Mouse (Mus musculus): ENCODE data around the gene Tmem268.
A peak's percentile ranks its signal among the peaks of the same experiment; 100 is the strongest.

Gene Tmem268

DNA sequence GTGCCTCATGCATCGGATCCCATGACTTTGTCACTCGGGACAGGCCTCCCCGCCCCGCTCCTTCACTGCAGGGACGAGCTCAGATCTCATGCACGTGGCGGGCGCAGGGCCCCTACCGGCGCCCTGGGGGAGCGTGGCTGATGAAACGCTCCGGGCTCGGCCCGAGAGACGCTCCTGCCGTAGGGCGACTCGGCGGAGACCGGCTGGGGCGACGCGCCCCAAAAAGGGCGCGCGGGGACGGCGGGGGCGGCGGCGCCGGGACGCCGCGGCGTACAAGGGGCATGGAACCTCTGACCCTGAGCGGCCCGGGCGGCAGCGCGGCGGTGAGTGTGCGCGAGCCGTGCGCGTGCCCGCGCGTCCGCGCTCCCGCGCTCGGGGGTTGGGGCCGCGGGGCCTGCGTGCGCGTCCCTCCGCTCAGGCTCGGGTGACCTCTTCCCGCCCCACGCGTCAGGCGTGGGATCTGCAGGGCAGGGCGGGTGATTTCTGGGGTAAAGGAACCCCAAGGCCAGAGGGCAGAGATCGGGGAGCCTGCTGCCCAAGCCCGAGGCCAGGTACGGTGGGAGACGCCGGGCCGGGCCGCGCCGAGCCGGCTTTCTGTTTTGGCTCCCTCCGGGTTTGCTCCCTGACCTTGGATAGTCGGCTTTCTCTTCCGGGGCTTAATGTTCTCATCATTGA lies at the start of gene Tmem268:
Gene Tmem268, plus strand, starts transcription at position 375 of the 675 bp plus-strand sequence.
- DNase-seq (ENCODE audit: low read depth) = no peak

DNA sequence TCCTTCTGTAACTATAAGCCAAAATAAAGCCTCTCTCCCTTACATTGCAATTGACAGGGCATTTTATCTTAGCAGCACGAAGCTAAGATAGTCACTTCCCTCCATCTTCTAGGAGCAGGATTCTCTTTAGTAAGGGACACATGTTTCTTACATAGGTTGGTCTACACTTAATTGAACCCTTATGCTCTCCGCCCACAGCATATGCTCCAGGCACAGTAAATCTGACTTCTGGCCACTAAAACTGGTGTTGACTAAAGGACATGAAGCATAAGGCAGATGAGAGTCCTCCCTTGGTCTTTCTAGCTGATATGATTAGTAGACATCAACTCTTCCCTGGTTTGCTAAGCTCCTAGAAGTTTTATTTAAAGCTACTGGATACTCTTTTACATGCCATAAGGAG lies 45.7 kb upstream of the Tmem268 start:
- no peak for DNase-seq (ENCODE audit: low read depth)

DNA sequence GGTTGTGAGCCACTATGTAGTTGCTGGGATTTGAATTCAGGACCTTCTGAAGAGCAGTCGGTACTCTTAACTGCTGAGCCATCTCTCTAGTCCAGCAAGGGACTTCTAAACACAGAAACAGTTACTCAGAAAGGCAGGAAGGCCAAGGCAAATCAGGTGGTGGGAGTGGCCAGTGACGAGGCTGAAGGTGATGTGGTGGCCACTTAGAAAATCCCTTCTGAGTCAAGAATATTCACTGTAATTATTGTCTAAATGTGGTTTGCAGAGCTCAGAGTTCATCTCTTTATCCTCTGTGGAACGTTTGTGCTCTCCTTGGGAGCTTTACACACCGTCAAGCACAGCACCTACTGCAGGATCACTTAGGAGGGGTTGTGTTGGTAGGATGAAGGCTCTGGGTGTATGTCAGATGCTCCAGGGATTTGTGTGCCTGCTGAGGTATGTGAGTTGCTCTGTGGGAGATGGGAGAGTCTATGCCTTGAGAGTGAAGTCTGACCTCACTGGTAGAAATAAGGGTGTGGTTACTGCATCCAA lies 44.1 kb upstream of the Tmem268 start:
- DNase-seq (ENCODE audit: low read depth) = no peak

- no peak for DNase-seq (ENCODE audit: low read depth)
These were observed 43.6 kb upstream of the Tmem268 start for GRCm38 (mm10) chr4:63515021-63515420.

DNA sequence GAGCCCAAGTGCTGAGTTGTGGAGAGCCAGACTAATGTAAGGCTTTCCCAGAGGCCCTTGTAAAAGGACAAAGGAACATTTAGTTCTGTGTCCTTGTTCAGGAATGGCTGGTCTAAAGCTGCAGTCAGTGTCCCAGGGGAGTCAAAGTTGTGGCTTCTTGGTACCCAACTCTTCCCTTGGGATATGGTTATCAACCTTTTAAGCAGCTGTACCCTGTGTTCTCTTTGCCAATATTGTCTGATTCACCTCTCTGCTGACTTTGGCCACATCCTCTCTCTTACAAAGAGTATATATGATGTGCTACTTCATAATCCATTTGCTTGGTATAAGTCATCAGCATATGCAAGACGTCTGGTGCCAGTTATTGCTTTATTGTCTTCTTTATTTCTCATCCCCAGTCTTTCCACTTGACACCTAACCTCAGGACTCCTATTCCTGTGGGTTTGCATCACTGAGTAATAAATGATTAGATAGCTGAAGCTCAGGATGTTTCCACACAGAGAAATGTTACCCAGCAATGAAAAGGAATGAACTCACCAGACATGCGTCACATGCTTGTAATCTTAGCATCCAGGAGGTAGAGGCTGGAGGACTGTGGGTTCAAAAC lies 36.7 kb upstream of the Tmem268 start:
- no peak for DNase-seq (ENCODE audit: low read depth)

GRCm38 (mm10) chr4:63525514-63525913 lies 33.1 kb upstream of the Tmem268 start:
- DNase-seq (ENCODE audit: low read depth) = no peak

- no peak for DNase-seq (ENCODE audit: low read depth)
These were observed 29.6 kb upstream of the Tmem268 start for GRCm38 (mm10) chr4:63528946-63529345.

DNA sequence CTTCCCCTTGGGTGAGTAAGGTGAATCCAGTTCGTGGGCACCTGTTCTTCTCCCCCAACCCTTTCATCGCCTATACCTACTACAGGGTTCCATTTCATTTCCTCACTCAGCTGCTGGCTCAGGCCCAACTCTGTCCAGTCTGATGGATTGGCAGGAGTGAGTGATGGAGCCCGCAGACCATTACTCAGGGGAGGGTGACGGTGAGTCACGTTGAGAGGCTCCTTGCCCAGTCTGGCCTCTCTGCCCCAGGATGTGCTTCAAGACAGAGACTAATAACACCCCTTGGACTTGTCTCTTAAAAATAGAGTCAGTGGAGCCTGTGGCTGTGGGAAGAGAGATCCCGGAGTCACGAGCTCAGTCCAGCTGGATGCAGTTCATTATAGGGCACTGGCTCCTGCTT lies 28.2 kb upstream of the Tmem268 start:
- DNase-seq (ENCODE audit: low read depth) = no peak

DNA sequence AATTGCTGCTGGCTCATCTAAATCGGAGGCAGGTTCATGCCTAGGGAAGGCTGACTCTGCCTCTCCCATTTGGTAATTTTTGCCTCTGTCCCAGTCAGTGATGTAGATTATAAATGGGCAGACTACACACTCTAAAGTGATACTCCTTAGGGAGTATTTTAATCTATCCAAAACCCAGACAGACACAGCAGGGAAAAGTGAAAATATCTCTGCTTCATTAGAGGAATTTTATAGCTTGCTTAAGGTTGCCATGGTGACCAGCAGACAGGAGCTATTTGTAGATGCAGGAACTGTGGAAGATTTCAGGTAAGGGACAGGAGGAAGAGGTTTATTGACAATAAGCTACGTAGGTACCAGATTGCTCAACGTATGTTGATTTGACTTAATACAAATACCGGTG lies 21.0 kb upstream of the Tmem268 start:
- no peak for DNase-seq (ENCODE audit: low read depth)

- no peak for DNase-seq (ENCODE audit: low read depth)
These were observed 16.4 kb upstream of the Tmem268 start for GRCm38 (mm10) chr4:63542209-63542608.

DNA sequence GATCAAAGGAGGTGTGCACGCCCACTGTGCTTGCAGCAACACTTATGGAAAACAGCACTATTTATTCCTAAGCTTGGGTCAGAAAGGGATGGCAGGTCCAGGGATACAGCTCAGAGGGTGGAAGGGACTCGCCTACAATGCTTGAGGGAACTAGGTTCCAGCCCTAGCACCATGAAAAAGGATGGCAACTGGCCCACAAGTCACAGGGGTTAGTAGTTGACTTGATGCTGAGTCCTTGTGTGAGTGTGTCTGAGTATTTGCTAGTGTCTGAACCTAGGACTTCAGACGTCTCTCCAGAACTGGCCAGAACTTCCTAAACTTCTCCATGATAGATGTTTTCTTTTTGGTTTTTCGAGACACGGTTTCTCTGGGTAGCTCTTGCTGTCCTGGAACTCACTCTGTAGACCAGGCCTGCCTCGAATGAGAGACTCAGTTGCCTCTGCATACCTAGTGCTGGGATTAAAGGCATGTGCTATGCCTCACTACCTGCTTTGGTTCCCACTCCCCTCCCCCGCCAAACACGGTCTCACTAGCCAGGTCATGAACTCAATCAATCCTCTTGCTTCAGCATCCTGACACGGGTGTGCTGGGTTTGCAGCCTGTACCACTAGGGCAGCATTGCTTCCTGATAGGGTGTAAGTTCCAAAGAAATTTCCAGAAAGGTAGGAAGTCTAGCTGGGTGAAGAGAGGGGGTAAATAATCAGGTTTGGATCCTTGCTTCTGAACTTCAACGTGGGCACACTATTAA lies 14.7 kb upstream of the Tmem268 start:
- no peak for DNase-seq (ENCODE audit: low read depth)

DNA sequence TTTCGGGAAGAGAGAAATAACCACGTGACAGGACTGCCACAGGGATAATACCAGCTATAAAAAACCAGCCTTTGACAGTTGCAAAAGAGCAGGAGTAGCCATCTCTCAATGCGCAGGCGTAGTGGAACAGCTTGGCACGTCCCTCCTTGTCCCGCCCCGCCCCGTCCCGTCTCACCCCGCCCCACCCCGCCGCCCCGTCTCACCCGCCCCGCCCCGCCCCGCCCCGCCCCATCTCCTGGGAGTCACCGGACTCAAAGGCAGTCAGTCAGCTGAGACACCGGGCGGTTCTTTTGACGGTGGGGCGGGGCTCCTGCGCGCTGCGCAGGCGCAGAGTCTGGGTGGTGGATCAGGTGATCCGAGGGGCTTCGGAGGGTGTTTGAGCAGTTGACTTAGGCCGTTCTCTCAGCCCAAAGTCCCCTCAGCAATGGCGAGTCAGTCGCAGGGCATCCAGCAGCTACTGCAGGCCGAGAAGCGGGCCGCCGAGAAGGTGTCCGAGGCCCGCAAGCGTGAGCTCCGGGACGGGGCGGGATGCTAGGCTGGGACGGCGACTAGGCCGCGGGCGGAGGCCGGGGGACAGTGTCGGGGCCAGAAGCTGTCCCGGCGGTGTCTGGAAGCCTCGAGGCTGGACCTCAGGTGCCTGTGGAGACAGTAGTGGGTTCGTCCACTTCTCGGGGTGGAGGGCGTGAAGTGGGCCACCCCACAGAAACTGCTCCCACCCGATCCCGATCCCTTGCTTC lies 13.9 kb upstream of the Tmem268 start, which contains the start of gene Atp6v1g1:
Gene Atp6v1g1, plus strand, starts transcription at position 279 of the 737 bp plus-strand sequence.
- peak; percentile 86 for DNase-seq (ENCODE audit: low read depth)

GRCm38 (mm10) chr4:63545231-63545958 lies 13.2 kb upstream of the Tmem268 start:
- no peak for DNase-seq (ENCODE audit: low read depth)

DNA sequence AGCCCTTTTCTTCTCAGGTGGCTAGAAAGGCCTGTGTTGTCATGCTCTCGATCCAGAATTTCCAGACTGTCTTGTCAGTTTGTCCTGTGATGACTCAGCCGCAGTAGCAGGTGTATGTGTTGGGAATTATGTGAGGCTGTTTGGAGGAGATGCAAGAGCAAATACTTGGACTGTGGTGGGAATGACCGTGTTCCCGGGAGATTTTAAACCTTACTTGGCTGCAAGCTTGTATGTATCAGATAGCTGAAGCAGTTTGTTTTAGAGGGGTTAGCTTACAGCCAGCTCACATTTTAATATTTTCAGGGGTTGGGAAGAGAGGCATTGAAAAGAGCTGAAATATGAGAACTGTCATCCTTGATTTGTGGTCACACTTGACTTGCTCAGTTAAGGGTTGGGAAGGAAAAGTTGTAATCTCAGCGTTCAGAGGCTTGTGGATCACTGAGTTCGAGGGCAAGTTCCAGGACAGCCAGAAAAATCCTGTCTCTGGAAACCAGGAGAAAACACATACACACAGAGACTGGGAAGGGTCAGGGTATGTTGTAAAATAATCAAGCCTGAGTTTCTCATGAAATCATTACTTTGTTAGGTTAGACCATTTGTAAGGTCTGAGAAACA lies 12.0 kb upstream of the Tmem268 start:
- no peak for DNase-seq (ENCODE audit: low read depth)

DNA sequence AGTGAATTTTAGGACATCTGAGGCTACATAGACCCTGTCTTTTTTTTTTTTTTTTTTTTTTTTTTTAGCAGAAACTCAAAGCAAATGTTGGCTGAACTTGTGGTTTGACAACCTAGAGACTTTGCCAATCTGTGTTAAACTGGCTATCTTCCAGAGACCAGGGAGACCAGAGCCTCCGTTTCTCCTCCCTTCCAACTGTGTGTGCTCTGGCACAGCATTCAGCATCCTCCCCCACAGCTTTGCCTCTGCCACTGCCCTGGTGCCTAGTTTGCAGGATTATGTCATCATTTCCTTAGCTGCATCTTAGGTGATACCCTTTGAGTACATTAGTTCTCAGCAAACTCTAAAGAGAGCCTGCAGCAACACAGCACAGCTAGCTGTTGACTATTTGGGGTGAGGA lies 10.8 kb upstream of the Tmem268 start:
- DNase-seq (ENCODE audit: low read depth) = no peak

DNA sequence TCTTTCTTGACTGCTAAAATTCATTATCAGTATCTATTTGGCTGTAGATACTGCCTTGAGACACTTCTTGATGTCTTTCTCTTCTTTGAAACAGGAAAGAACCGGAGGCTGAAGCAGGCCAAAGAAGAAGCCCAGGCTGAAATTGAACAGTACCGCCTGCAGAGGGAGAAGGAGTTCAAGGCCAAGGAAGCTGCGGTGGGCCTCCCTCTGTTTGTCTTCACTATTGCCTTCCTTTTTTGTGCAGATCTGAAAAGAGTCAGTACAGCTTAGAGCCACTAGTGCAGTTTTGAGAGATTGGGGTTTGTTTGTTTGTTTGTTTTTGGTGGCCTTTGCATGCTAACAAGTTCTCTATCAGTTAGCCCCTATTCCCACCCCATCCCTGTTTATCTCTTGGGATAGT lies 10.1 kb upstream of the Tmem268 start:
- DNase-seq (ENCODE audit: low read depth) = no peak

- no peak for DNase-seq (ENCODE audit: low read depth)
These were observed 7.7 kb upstream of the Tmem268 start for GRCm38 (mm10) chr4:63550908-63551307.

DNA sequence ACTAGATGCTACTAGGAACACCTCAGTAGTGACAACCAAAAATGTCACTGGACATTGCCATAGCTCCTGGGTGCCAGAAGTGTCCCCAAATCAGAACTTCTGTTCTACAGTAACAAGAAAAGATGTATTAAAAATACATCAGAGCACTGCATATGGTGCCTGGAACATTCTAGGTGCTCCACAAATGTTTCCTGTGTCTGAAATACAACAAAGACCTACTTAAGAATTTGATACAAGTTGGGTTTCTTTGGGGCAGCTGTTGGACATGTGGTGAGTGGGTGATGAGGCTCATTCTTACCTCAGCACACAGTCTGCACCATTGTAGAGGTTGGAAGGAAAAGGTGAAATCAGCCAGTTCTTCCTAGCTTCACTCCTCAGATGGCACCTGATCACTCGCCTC lies 5.7 kb upstream of the Tmem268 start:
- DNase-seq (ENCODE audit: low read depth) = no peak

GRCm38 (mm10) chr4:63553789-63554576 lies 4.6 kb upstream of the Tmem268 start:
- no peak for DNase-seq (ENCODE audit: low read depth)

DNA sequence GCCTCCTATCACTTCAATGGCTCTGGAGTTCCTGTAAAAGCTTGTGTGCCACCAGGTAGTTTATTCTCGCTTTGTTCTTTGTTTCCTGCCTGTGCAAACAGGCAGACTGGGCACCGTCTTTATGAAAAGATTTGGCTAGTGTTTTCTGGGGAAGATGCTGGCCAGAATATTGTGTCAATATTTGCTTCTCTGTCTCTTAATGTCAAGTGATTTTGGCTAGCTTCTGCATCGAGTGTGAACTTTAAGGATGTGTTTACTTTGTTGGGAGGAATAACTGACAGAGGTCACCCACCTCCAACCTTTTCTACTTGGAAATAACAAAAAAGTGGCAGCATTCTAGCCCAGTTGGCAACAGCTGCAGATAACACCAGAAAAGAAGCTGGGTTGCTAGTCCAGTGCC lies 4.0 kb upstream of the Tmem268 start:
- no peak for DNase-seq (ENCODE audit: low read depth)

Data from c-Kit-positive CD71-negative TER-119-negative erythroid progenitor cells, embryonic 14.5 days (primary cell).